Mouse (Mus musculus): Measurements from ENCODE around the gene Nadsyn1.

Nadsyn1 gene

GRCm38 (mm10) chr7:143822375-143823265 is at the start of gene Nadsyn1, which contains the start of gene Dhcr7:
TSS of gene Nadsyn1 (minus strand) at chr7:143822849.
TSS of gene Dhcr7 (plus strand) at chr7:143823145.
- DNase-seq (ENCODE audit: inconsistent ontology term), result peak; percentile 98

GRCm38 (mm10) chr7:143868874-143869273 is 46.2 kb upstream of the Nadsyn1 start:
- no peak for DNase-seq (ENCODE audit: inconsistent ontology term)

GRCm38 (mm10) chr7:143866538-143866937 is 43.9 kb upstream of the Nadsyn1 start, which contains the start of gene Gm498:
TSS of gene Gm498 (plus strand) at chr7:143866838.
- no peak for DNase-seq (ENCODE audit: inconsistent ontology term)

GRCm38 (mm10) chr7:143848768-143849482 is 26.3 kb upstream of the Nadsyn1 start:
- no peak for DNase-seq (ENCODE audit: inconsistent ontology term)

- no peak for DNase-seq (ENCODE audit: inconsistent ontology term)
These were observed 25.6 kb upstream of the Nadsyn1 start for GRCm38 (mm10) chr7:143848127-143848767.

GRCm38 (mm10) chr7:143841301-143841700 is 18.7 kb upstream of the Nadsyn1 start:
- no peak for DNase-seq (ENCODE audit: inconsistent ontology term)

- no peak for DNase-seq (ENCODE audit: inconsistent ontology term)
These were observed 17.5 kb upstream of the Nadsyn1 start for GRCm38 (mm10) chr7:143840121-143840520.

GRCm38 (mm10) chr7:143837705-143838358 is 15.2 kb upstream of the Nadsyn1 start:
- DNase-seq (ENCODE audit: inconsistent ontology term), result no peak

- DNase-seq (ENCODE audit: inconsistent ontology term), result no peak
These were observed 12.3 kb upstream of the Nadsyn1 start for GRCm38 (mm10) chr7:143834972-143835371.

GRCm38 (mm10) chr7:143834316-143834715 is 11.7 kb upstream of the Nadsyn1 start:
- no peak for DNase-seq (ENCODE audit: inconsistent ontology term)

GRCm38 (mm10) chr7:143833581-143834190 is 11.0 kb upstream of the Nadsyn1 start:
- DNase-seq (ENCODE audit: inconsistent ontology term), result no peak

- no peak for DNase-seq (ENCODE audit: inconsistent ontology term)
These were observed 10.0 kb upstream of the Nadsyn1 start for GRCm38 (mm10) chr7:143832611-143833010.

GRCm38 (mm10) chr7:143832196-143832595 is 9.5 kb upstream of the Nadsyn1 start:
- peak; percentile 21 for DNase-seq (ENCODE audit: inconsistent ontology term)

GRCm38 (mm10) chr7:143830399-143830798 is 7.8 kb upstream of the Nadsyn1 start:
- DNase-seq (ENCODE audit: inconsistent ontology term), result no peak

GRCm38 (mm10) chr7:143829504-143830331 is 7.1 kb upstream of the Nadsyn1 start:
- DNase-seq (ENCODE audit: inconsistent ontology term), result peak; percentile 97

GRCm38 (mm10) chr7:143826985-143827384 is 4.3 kb upstream of the Nadsyn1 start:
- DNase-seq (ENCODE audit: inconsistent ontology term), result no peak

- DNase-seq (ENCODE audit: inconsistent ontology term), result no peak
These were observed 587 bp upstream of the Nadsyn1 start for GRCm38 (mm10) chr7:143823266-143823605.

- DNase-seq (ENCODE audit: inconsistent ontology term), result no peak
These were observed 1.4 kb downstream of the Nadsyn1 start for GRCm38 (mm10) chr7:143821241-143821640.

- DNase-seq (ENCODE audit: inconsistent ontology term), result no peak
These were observed 3.4 kb downstream of the Nadsyn1 start for GRCm38 (mm10) chr7:143819201-143819600.

- DNase-seq (ENCODE audit: inconsistent ontology term), result no peak
These were observed 13.7 kb downstream of the Nadsyn1 start for GRCm38 (mm10) chr7:143808909-143809308.

Measured in Muller cell, postnatal 12 days (primary cell).